Mouse (Mus musculus) T-helper 2 cell (primary cell): ENCODE measurements around the gene Gm27027.

ENCODE experiments used
- in situ Hi-C: fragments of 300-600 bp; cut with MboI, MseI; formaldehyde crosslinking; loops from one replicate; pipeline ENCODE4 v1.15.1; 2025; ENCODE audit warnings: high pct_unique_total_duplicates

Gm27027 gene

GRCm38 (mm10) chr2:93976436-93977252 is 19.5 kb downstream of the Gm27027 start:
- in situ Hi-C loops, result no loop called here

GRCm38 (mm10) chr2:93975526-93976435 is 20.4 kb downstream of the Gm27027 start:
- in situ Hi-C loops, result no loop called here

- in situ Hi-C loops, result no loop called here
Observed at GRCm38 (mm10) chr2:93975041-93975440, 21.1 kb downstream of the Gm27027 start.

- in situ Hi-C loops, result no loop called here
Observed at GRCm38 (mm10) chr2:93971647-93972046, 24.5 kb downstream of the Gm27027 start.

GRCm38 (mm10) chr2:93964494-93965160 is 31.5 kb downstream of the Gm27027 start:
- in situ Hi-C loops, result no loop called here

GRCm38 (mm10) chr2:93963802-93964201 is 32.4 kb downstream of the Gm27027 start:
- in situ Hi-C loops, result no loop called here

GRCm38 (mm10) chr2:93961716-93962115 is 34.4 kb downstream of the Gm27027 start:
- in situ Hi-C loops, result no loop called here

GRCm38 (mm10) chr2:93959346-93959745 is 36.8 kb downstream of the Gm27027 start:
- in situ Hi-C loops, result no loop called here

- in situ Hi-C loops, result no loop called here
Observed at GRCm38 (mm10) chr2:93958216-93958615, 37.9 kb downstream of the Gm27027 start.

- in situ Hi-C loops, result no loop called here
Observed at GRCm38 (mm10) chr2:93957785-93958175, 38.4 kb downstream of the Gm27027 start.

- in situ Hi-C loops, result no loop called here
Observed at GRCm38 (mm10) chr2:93956908-93957784, 39.0 kb downstream of the Gm27027 start, which contains the start of gene Gm13889. Gm13889 (minus strand) TSS chr2:93957201.

GRCm38 (mm10) chr2:93956331-93956801 is 39.8 kb downstream of the Gm27027 start:
- in situ Hi-C loops, result no loop called here

- in situ Hi-C loops, result no loop called here
Observed at GRCm38 (mm10) chr2:93955886-93956285, 40.3 kb downstream of the Gm27027 start.

- in situ Hi-C loops, result no loop called here
Observed at GRCm38 (mm10) chr2:93954781-93955578, 41.2 kb downstream of the Gm27027 start.

- in situ Hi-C loops, result no loop called here
Observed at GRCm38 (mm10) chr2:93953726-93954125, 42.4 kb downstream of the Gm27027 start.

GRCm38 (mm10) chr2:93946976-93947375 is 49.2 kb downstream of the Gm27027 start:
- in situ Hi-C loops, result no loop called here

- in situ Hi-C loops, result no loop called here
Observed at GRCm38 (mm10) chr2:93944855-93945254, 51.3 kb downstream of the Gm27027 start.

GRCm38 (mm10) chr2:93944099-93944498 is 52.1 kb downstream of the Gm27027 start:
- in situ Hi-C loops, result no loop called here

- in situ Hi-C loops, result no loop called here
Observed at GRCm38 (mm10) chr2:93941670-93942069, 54.5 kb downstream of the Gm27027 start.

GRCm38 (mm10) chr2:93938534-93938933 is 57.6 kb downstream of the Gm27027 start:
- in situ Hi-C loops, result loop anchor here (10.0 kb wide), 1 partner anchor 1144 kb away; no protein-coding TSS in a partner anchor
